Mouse (Mus musculus): ENCODE measurements around the gene Cntnap1.
"Not testable (repeated sequence)": the region's sequence is repeated elsewhere in the genome, so short reads cannot be mapped to it uniquely, and the experiment has no call there.

DNA sequence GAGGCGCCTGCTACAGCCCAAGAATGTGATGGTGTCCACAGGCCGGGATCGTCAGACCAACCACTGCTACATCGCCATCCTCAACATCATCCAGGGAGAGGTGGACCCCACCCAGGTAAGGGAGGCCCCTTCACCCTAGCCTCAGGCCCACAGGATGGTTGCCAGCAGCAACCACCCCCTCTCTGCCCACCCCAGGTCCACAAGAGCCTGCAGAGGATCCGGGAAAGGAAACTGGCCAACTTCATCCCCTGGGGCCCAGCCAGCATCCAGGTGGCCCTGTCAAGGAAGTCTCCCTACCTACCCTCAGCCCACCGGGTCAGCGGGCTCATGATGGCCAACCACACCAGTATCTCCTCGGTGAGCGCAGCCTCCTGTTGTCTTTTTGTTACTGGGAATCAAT is 45.3 kb upstream of the Cntnap1 start:
- not testable (repeated sequence) for TF ChIP-seq CTCF (IDR thresholded peaks at IDR 0.05; ENCODE audit: extremely low read depth, insufficient read depth, insufficient read length, insufficient replicate concordance); POLR2A (IDR thresholded peaks at IDR 0.05; ENCODE audit: low read depth, low read length)
